Mouse (Mus musculus): ENCODE data around the gene Lxn. TPM values are rescaled to one million over a fixed set of nuclear protein-coding genes. Genes with fewer than 3 reads are reported as not detected.

Gene Lxn
- polyA plus RNA-seq (2015; fragmentation: Illumina TruSeq; extraction: RNeasy Lipid Tissue Mini Kit (QIAGEN cat#74804); ENCODE audit: insufficient read depth, low read depth, low replicate concordance) = 10.7 TPM

DNA sequence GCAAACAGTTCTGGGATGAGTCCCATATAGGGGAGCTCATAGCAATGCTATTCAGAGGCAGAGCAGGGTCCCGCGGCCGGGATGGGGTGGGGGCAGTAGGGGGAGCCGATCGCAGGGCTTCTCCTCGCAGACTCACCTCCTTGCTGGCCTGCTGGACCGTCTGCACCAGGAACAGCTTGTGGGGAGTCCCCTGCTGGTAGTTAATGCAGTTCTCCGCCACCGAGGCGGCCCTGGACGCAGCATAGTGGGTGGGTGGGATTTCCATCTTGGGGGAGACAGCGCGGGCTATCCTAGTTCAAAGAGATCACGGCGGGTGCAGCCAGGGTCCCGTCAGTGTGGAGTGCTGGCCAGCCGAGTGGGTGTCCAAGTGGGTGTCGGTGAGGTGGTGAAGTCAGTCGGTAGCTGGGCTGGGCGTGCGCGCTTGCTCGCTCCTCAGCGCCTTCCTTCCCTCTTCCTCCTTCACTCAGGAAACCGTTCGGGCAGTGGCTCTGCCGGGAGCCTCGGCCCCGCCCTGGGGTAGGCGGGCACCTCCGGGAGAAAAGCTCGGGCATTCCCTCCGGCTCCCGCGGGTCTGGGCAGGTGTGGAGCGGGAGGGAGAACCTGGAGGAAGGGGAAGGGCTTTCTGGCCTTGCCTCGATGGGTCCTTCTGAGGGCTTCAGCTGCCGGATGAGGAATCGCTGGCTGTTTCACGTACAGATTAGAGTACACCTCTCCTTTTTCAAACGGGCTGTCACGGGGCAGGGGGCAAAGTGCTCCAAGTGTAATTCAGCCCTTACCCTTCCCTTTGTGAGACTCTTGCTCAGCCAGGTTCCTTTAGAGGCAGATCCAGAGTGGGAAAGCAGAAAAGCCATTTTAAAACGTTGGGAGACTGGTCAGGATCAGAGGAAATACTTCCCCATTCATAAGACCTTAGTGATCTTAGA lies at the start of gene Lxn:
Gene Lxn (minus strand): TSS at position 477 of the 923 bp plus-strand sequence.

DNA sequence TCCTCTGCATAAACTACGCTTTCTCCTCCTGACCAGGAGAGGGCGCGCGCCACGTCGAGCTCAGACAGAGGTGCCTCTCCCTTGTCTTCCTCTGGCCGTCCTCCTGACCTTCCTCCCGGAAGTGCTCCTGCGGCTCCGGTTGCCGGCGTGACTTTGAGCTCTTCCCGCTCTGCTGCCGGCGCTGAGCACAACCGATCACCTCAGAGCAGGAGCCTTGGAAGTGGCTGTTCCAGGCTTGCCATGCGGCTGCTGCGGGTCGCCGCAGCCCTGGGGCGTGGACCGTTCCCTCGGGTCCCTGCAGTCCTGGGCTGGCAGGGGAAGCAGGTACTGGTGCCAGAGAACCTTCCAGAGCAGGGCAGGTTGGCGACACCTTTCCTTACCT lies 33.7 kb downstream of the Lxn start, which contains the start of gene Gfm1:
Gene Gfm1 (plus strand): TSS at position 98 of the 382 bp plus-strand sequence.

Other genes starting within 250 kb of the Lxn start
- gene Mlf1, start 89.8 kb downstream of the Lxn start, polyA plus RNA-seq (2015; fragmentation: Illumina TruSeq; extraction: RNeasy Lipid Tissue Mini Kit (QIAGEN cat#74804); ENCODE audit: insufficient read depth, low read depth, low replicate concordance) = not detected
- gene Gm17402, start 88.8 kb downstream of the Lxn start, polyA plus RNA-seq (2015; fragmentation: Illumina TruSeq; extraction: RNeasy Lipid Tissue Mini Kit (QIAGEN cat#74804); ENCODE audit: insufficient read depth, low read depth, low replicate concordance) = not detected
- 3.5 TPM for gene Gfm1, start 33.8 kb downstream of the Lxn start, polyA plus RNA-seq (2015; fragmentation: Illumina TruSeq; extraction: RNeasy Lipid Tissue Mini Kit (QIAGEN cat#74804); ENCODE audit: insufficient read depth, low read depth, low replicate concordance)
- 1.1 TPM for gene Rarres1, start 51.6 kb upstream of the Lxn start, polyA plus RNA-seq (2015; fragmentation: Illumina TruSeq; extraction: RNeasy Lipid Tissue Mini Kit (QIAGEN cat#74804); ENCODE audit: insufficient read depth, low read depth, low replicate concordance)
- gene Mfsd1, start 118.8 kb upstream of the Lxn start, polyA plus RNA-seq (2015; fragmentation: Illumina TruSeq; extraction: RNeasy Lipid Tissue Mini Kit (QIAGEN cat#74804); ENCODE audit: insufficient read depth, low read depth, low replicate concordance) = 11.1 TPM

All from pancreas, adult 10 weeks (tissue).